Mouse (Mus musculus) liver, adult 10 weeks (tissue): ENCODE results near the gene Fau. TPM values are rescaled to one million over a fixed set of nuclear protein-coding genes. Genes with fewer than 3 reads are reported as not detected.

Experiments used
- polyA plus RNA-seq: library from polyadenylated mRNA; stranded (reverse); fragments of 350-450 nt; fragmentation: Illumina TruSeq; extraction: RNeasy Lipid Tissue Mini Kit (QIAGEN cat#74804); gene quantifications from one replicate; pipeline ENCODE4 v1.2.3, GENCODE M21; 2014; ENCODE audit warnings: low read depth, low replicate concordance

Gene Fau
- polyA plus RNA-seq, result 75.1 TPM

GRCm38 (mm10) chr19:6057313-6058096 is at the start of gene Fau, which contains the start of gene Mrpl49:
Gene Fau, plus strand, starts transcription at chr19:6057844.
Gene Mrpl49, minus strand, starts transcription at chr19:6057785.

GRCm38 (mm10) chr19:6015511-6016315 is 41.9 kb upstream of the Fau start, which contains the start of gene Capn1:
Gene Capn1, minus strand, starts transcription at chr19:6015897.

GRCm38 (mm10) chr19:6046294-6047153 is 11.1 kb upstream of the Fau start, which contains the start of gene Syvn1:
Gene Syvn1, plus strand, starts transcription at chr19:6046576.

GRCm38 (mm10) chr19:6061021-6061533 is 3.4 kb downstream of the Fau start, which contains the start of gene Znhit2:
Gene Znhit2, plus strand, starts transcription at chr19:6061192.

GRCm38 (mm10) chr19:6067724-6068415 is 10.2 kb downstream of the Fau start, which contains the start of gene Tm7sf2:
Gene Tm7sf2, minus strand, starts transcription at chr19:6068373.

GRCm38 (mm10) chr19:6076564-6077393 is 19.1 kb downstream of the Fau start, which contains the start of gene Vps51:
Gene Vps51, minus strand, starts transcription at chr19:6077231.

GRCm38 (mm10) chr19:6079983-6080480 is 22.4 kb downstream of the Fau start, which contains the start of gene Tmem262:
Gene Tmem262, plus strand, starts transcription at chr19:6080033.

GRCm38 (mm10) chr19:6082156-6082555 is 24.5 kb downstream of the Fau start, which contains the start of gene Gm28374:
Gene Gm28374, minus strand, starts transcription at chr19:6082256.

GRCm38 (mm10) chr19:6084478-6085248 is 27.0 kb downstream of the Fau start, which contains the start of the genes Zfpl1 and Cdca5:
Gene Zfpl1, minus strand, starts transcription at chr19:6084956.
Gene Cdca5, plus strand, starts transcription at chr19:6084983.

GRCm38 (mm10) chr19:6094119-6094518 is 36.5 kb downstream of the Fau start, which contains the start of gene AC131692.1:
Gene AC131692.1, plus strand, starts transcription at chr19:6094419.

GRCm38 (mm10) chr19:6105586-6105985 is 47.9 kb downstream of the Fau start, which contains the start of gene Naaladl1:
Gene Naaladl1, plus strand, starts transcription at chr19:6105782.

Other genes with a start within 250 kb of the Fau start
- gene Frmd8, start 182.6 kb upstream of the Fau start, polyA plus RNA-seq, result 1.5 TPM
- gene Slc25a45, start 180.0 kb upstream of the Fau start, polyA plus RNA-seq, result 7.7 TPM
- not detected for gene Tigd3, start 163.7 kb upstream of the Fau start, polyA plus RNA-seq
- gene Dpf2, start 144.8 kb upstream of the Fau start, polyA plus RNA-seq, result 7.4 TPM
- gene Cdc42ep2, start 133.0 kb upstream of the Fau start, polyA plus RNA-seq, result 0.56 TPM
- 2.9 TPM for gene Pola2, start 93.6 kb upstream of the Fau start, polyA plus RNA-seq
- not detected for gene Slc22a20, start 71.7 kb upstream of the Fau start, polyA plus RNA-seq
- 0.82 TPM for gene Capn1, start 41.9 kb upstream of the Fau start, polyA plus RNA-seq
- gene Syvn1, start 11.3 kb upstream of the Fau start, polyA plus RNA-seq, result 2.7 TPM
- 28.1 TPM for gene Mrpl49, start 59 bp upstream of the Fau start, polyA plus RNA-seq
- not detected for gene Znhit2, start 3.3 kb downstream of the Fau start, polyA plus RNA-seq
- gene Tm7sf2, start 10.5 kb downstream of the Fau start, polyA plus RNA-seq, result 28.5 TPM
- 4.6 TPM for gene Vps51, start 19.4 kb downstream of the Fau start, polyA plus RNA-seq
- gene Tmem262, start 22.2 kb downstream of the Fau start, polyA plus RNA-seq, result not detected
- gene Gm28374, start 24.4 kb downstream of the Fau start, polyA plus RNA-seq, result not detected
- 1.1 TPM for gene Zfpl1, start 27.1 kb downstream of the Fau start, polyA plus RNA-seq
- not detected for gene Cdca5, start 27.1 kb downstream of the Fau start, polyA plus RNA-seq
- gene AC131692.1, start 36.6 kb downstream of the Fau start, polyA plus RNA-seq, result not detected
- not detected for gene Naaladl1, start 47.9 kb downstream of the Fau start, polyA plus RNA-seq
- gene Sac3d1, start 60.8 kb downstream of the Fau start, polyA plus RNA-seq, result 1.0 TPM
- gene Snx15, start 70.5 kb downstream of the Fau start, polyA plus RNA-seq, result 2.6 TPM
- gene Batf2, start 83.1 kb downstream of the Fau start, polyA plus RNA-seq, result not detected
- 0.98 TPM for gene Arl2, start 83.7 kb downstream of the Fau start, polyA plus RNA-seq
- not detected for gene Majin, start 126.5 kb downstream of the Fau start, polyA plus RNA-seq
- gene Gpha2, start 168.5 kb downstream of the Fau start, polyA plus RNA-seq, result not detected
- 0.93 TPM for gene Ppp2r5b, start 178.0 kb downstream of the Fau start, polyA plus RNA-seq
- gene Atg2a, start 183.8 kb downstream of the Fau start, polyA plus RNA-seq, result 0.79 TPM
- 4.2 TPM for gene Ehd1, start 218.9 kb downstream of the Fau start, polyA plus RNA-seq
- gene Cdc42bpg, start 248.6 kb downstream of the Fau start, polyA plus RNA-seq, result 0.82 TPM